Mouse (Mus musculus) intestine, embryonic 14.5 days (tissue): ENCODE results near the gene St6galnac5. TPM values are rescaled to one million over a fixed set of nuclear protein-coding genes. Genes with fewer than 3 reads are reported as not detected.

Experiments
- ATAC-seq: fragments of 200-750 bp; cut with Nextera tagmentation; replicated peaks from 2 replicates; pipeline ENCODE4 v1.8.0; 2017; ENCODE audit warnings: low read depth, moderate number of reproducible peaks, moderate TSS enrichment, moderate library complexity; ENCODE audit not compliant: low FRiP score, low TSS enrichment
- DNase-seq: peaks from one replicate; pipeline ENCODE4 v3.0.0-alpha.2; 2018; ENCODE audit warnings: low spot score
- H3K27ac ChIP-seq: fragments of 300-500 bp; sonication (generic); 2 replicates; pipeline ENCODE4 v1.5.1; 2014; ENCODE audit warnings: low read depth, mild to moderate bottlenecking, control low read depth
- H3K27me3 ChIP-seq: fragments of 300-500 bp; sonication (generic); replicated peaks from 2 replicates; pipeline ENCODE4 v1.6.1; 2014; ENCODE audit warnings: low read length, control low read depth; ENCODE audit not compliant: control insufficient read depth, insufficient read depth
- H3K36me3 ChIP-seq: fragments of 300-500 bp; sonication (generic); 2 replicates; pipeline ENCODE4 v1.6.1; 2014; ENCODE audit warnings: low read length, control low read depth; ENCODE audit not compliant: control insufficient read depth, insufficient read depth
- H3K4me1 ChIP-seq: fragments of 300-500 bp; sonication (generic); replicated peaks from 2 replicates; pipeline ENCODE4 v1.6.1; 2014; ENCODE audit warnings: low read length, control low read depth, mixed read lengths; ENCODE audit not compliant: control insufficient read depth, insufficient read depth
- H3K4me2 ChIP-seq: fragments of 300-500 bp; sonication (generic); 2 replicates; pipeline ENCODE4 v1.6.1; 2014; ENCODE audit warnings: low read length
- H3K4me3 ChIP-seq: fragments of 300-500 bp; sonication (generic); 2 replicates; pipeline ENCODE4 v1.5.1; 2014; ENCODE audit warnings: low read depth, low read length, control low read depth, mixed read lengths
- H3K9ac ChIP-seq: fragments of 300-500 bp; sonication (generic); 2 replicates; pipeline ENCODE4 v1.6.1; 2014; ENCODE audit warnings: mild to moderate bottlenecking, low read length
- H3K9me3 ChIP-seq: fragments of 300-500 bp; sonication (generic); 2 replicates; pipeline ENCODE4 v1.6.1; 2016; ENCODE audit warnings: low read length, control low read depth; ENCODE audit not compliant: control insufficient read depth
- WGBS: fragments of 180-500 bp; shearing (Covaris S2); extraction: QIAGEN DNeasy Blood & Tissue Kit; methylation state at CpG from one replicate; pipeline ENCODE4 v1.1.7; 2014; 5-methylcytosine and 5-hydroxymethylcytosine counted together
- polyA plus RNA-seq: library from polyadenylated mRNA; unstranded; fragments of >200 nt; fragmentation: Nextera tagmentation; extraction: Ambion mirVana; gene quantifications from 2 replicates; pipeline ENCODE4 v1.2.1, GENCODE M21; 2014

The St6galnac5 gene
- polyA plus RNA-seq, 1 experiment from 2014 or later = 0.60 TPM

DNA sequence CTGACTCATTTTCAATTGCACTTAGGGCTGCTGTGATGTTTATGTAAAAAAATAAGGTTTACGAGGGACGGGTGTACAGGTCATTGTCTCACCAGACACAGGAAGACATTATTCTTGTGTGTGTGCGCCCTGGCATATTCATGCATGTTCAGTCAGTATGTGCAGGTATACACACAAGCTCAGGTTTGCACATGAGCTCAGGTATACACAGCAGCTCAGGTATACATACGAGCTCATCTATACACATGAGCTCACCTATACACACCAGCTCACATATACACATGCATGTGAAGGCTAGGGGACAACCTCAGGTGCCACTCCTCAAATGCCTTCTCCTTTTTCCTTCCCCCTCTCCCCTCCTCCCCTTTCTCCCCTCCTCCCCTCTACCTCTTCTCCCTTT lies 120.6 kb downstream of the St6galnac5 start:
- DNase-seq = no peak
- no peak for ATAC-seq

DNA sequence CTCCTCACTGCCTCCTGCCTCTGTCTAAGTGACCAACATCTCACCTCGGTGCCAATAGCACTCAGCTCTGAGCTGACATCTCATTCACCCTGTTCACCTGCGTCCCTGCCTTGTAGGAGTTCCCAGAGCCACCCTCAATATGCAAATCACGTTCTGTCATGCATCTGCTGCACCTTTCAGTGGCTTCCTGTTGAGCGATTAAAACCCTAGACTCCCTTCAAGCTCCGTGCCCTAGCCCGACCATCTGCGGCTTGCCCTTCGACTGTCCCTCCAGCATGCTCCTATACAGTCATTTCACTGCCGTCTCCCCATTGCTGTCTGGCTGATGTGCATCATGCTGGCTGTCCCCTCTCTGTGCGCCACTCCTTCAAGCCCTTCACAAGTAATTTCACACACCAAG lies 126.0 kb downstream of the St6galnac5 start:
- H3K27ac ChIP-seq = no peak overlapping the region
- H3K9ac ChIP-seq = no peak overlapping the region
- no peak overlapping the region for H3K4me2 ChIP-seq
- no peak overlapping the region for H3K4me3 ChIP-seq
- H3K9me3 ChIP-seq = no peaks in the 10 kb centered on the region
- no peaks in the 10 kb centered on the region for H3K36me3 ChIP-seq
- DNase-seq (no peak), ATAC-seq (no peak)
- H3K27me3 ChIP-seq = no peaks in the 10 kb centered on the region
- peaks cover 4% of the 10 kb centered on the region; the same call in 1 of the 2 replicates for H3K4me1 ChIP-seq
- WGBS = 66% methylated on average over 10 of the region's 10 CpGs

More for the DNA sequence above, 120.6 kb downstream of the St6galnac5 start:
- H3K4me1 ChIP-seq = no peaks in the 10 kb centered on the region
- no peak overlapping the region for H3K27ac ChIP-seq
- no peak overlapping the region for H3K9ac ChIP-seq
- H3K4me2 ChIP-seq = no peak overlapping the region
- peaks cover 3% of the 10 kb centered on the region; the same call in 1 of the 2 replicates for H3K9me3 ChIP-seq
- H3K27me3 ChIP-seq = no peaks in the 10 kb centered on the region
- no peak overlapping the region for H3K4me3 ChIP-seq
- no peaks in the 10 kb centered on the region for H3K36me3 ChIP-seq
- WGBS = 50% methylated on average over 4 of the region's 4 CpGs

DNA sequence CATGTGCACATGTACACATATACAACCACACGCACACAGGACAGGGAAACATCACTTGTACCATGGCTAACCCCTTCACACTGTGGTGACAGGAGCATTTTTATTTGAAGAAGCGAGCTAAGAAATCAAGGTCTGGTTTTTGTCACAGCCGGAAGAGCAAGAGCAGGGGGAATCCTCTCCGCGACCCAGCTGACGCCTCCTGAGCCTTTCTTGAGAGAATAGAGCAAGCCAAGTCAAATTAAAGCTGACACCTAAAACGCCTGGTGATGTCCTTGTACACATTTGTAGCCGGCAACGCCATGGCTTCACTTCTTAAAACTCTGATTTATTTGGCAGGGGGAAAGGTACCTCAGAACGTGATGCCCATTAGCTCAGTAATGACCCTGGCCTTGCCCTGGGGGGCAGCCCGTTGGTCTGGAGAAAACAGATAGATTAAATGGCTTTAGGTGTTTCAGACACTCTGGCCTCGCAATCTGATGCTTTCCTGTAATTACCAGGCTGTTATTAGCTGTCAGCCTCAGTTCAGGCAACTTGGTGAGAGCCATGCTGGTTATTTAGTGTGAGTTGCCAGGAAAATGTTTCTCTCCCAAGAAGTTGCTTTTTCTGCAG lies 126.9 kb downstream of the St6galnac5 start:
- H3K27ac ChIP-seq = no peak overlapping the region
- ATAC-seq (0 out of 2 replicates have a peak, but pooled peaks have one; percentile 47), DNase-seq (no peak)

DNA sequence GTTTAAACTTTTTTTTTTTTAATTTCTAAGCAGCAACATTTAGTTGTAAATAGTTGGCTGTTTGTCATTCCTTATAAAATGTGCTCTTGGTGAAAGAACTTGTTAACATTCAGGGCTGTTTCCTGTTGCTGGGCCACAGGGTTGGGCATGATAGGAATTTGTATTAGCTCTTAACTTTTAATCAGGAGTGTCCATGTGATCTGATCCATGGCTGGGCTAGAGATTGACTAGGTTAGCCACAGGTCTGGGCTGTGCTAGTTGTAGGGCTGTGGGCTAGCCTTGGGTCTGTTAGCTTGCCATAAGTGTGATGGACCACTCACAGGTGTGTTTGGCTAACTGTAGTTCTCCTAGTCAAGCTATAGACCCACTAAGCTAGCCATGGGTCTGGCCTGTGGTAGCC lies 138.1 kb downstream of the St6galnac5 start:
- Histone ChIP-seq H3K27me3 (no peaks in the 10 kb centered on the region), H3K4me2 (no peak overlapping the region), H3K27ac (no peak overlapping the region), H3K9ac (no peak overlapping the region), H3K9me3 (no peaks in the 10 kb centered on the region), H3K36me3 (no peaks in the 10 kb centered on the region), H3K4me3 (no peak overlapping the region), H3K4me1 (no peaks in the 10 kb centered on the region)
- ATAC-seq = no peak
- DNase-seq = no peak

More for the DNA sequence above, 126.9 kb downstream of the St6galnac5 start:
- Histone ChIP-seq H3K4me1 (peaks cover 4% of the 10 kb centered on the region; the same call in 1 of the 2 replicates), H3K27me3 (no peaks in the 10 kb centered on the region), H3K4me3 (no peak overlapping the region), H3K36me3 (no peaks in the 10 kb centered on the region), H3K4me2 (no peak overlapping the region), H3K9me3 (no peaks in the 10 kb centered on the region), H3K9ac (no peak overlapping the region)
- WGBS = 26% methylated on average over 12 of the region's 12 CpGs

DNA sequence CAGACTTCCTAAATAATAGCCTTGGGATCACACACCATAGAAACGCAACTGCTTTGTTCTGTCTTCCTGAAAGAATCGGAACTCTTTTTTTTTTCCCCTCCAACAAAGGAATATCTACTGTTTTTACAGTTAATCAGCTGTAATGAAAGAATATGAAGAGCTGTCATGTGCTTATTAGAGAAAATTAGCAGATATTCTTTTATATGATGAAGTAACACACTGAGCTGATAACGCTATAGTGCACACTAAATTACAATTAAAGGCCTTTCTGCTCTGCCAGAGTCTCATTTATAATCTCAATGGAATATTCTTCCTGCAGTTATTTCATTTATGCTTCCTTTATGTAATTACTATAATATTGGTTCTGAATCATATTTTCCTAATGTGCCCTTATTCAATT lies 139.4 kb downstream of the St6galnac5 start:
- no peaks in the 10 kb centered on the region for H3K4me1 ChIP-seq
- no peaks in the 10 kb centered on the region for H3K9me3 ChIP-seq
- no peaks in the 10 kb centered on the region for H3K27me3 ChIP-seq
- H3K4me3 ChIP-seq = no peak overlapping the region
- H3K4me2 ChIP-seq = no peak overlapping the region
- WGBS = 83% methylated on average over 3 of the region's 3 CpGs
- H3K27ac ChIP-seq = no peak overlapping the region
- ATAC-seq (no peak), DNase-seq (no peak)
- no peak overlapping the region for H3K9ac ChIP-seq
- H3K36me3 ChIP-seq = no peaks in the 10 kb centered on the region

DNA sequence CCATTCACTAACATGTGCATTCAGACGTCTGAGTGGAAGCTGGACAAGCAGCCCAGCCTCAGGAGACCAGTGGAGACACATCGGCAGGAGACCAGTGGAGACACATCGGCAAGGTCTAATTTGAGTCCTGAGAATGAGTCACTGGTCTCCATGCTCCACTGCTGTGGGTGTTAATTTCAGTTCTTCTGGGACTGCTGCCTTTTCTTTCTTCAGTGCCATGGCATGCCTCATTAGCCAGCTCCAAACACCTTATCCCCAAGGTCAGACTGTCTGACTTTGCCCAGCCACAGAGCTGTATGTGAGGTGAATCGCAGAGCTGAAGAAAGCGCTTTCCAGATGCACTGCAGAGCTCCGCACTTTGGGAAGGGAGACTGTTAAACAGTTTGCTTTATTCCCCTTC lies 140.8 kb downstream of the St6galnac5 start:
- no peaks in the 10 kb centered on the region for H3K36me3 ChIP-seq
- no peaks in the 10 kb centered on the region for H3K27me3 ChIP-seq
- H3K9ac ChIP-seq = no peak overlapping the region
- DNase-seq (no peak), ATAC-seq (no peak)
- no peak overlapping the region for H3K4me3 ChIP-seq
- H3K27ac ChIP-seq = no peak overlapping the region
- no peaks in the 10 kb centered on the region for H3K4me1 ChIP-seq
- H3K4me2 ChIP-seq = no peak overlapping the region
- H3K9me3 ChIP-seq = no peaks in the 10 kb centered on the region
- 60% methylated on average over 6 of the region's 6 CpGs for WGBS

DNA sequence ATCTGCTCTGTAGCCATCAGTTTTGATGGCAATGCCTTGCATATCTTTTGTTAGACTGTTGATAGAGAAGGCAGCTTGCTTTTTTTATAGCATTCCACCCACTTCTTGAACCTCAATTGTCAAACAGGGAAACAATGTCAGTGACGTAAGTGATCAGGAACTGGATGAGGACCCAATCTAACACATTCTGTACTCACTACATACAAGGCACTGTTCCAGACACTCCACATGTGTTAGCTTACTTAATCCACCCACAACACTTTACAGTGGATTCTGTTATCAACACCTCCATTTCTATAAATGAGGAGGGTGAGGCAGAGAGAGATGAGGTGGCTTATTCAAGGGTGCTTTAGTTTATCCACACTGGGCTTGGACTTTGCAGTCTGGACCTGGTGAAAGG lies 144.1 kb downstream of the St6galnac5 start:
- no peak for ATAC-seq
- H3K9me3 ChIP-seq = no peaks in the 10 kb centered on the region
- WGBS = 84% methylated on average over 1 of the region's 1 CpGs
- no peaks in the 10 kb centered on the region for H3K36me3 ChIP-seq
- no peaks in the 10 kb centered on the region for H3K4me1 ChIP-seq
- no peak overlapping the region for H3K27ac ChIP-seq
- no peaks in the 10 kb centered on the region for H3K27me3 ChIP-seq
- H3K4me2 ChIP-seq = no peak overlapping the region
- H3K4me3 ChIP-seq = no peak overlapping the region
- no peak overlapping the region for H3K9ac ChIP-seq
- no peak for DNase-seq

DNA sequence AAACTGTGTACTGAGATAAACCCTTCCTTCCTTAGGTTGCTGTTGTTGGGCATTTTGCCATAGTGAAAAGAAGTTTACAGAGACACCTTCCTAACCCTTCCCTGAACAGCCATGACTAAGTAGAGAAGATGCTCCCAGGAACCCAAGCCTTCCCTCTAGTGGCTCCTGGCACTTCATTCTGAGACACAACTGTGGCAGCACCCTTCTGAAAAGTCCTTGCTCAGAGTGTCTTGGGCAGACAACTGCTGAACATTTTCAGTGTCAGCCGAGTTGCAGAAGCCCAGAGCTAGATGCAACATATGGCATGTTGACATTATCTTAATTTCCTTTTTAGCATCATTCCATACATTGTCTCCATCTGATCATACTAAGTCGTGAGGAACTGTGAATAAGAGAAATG lies 144.6 kb downstream of the St6galnac5 start:
- 67% methylated on average over 2 of the region's 2 CpGs for WGBS
- Histone ChIP-seq H3K36me3 (no peaks in the 10 kb centered on the region), H3K9ac (no peak overlapping the region), H3K27ac (no peak overlapping the region), H3K9me3 (no peaks in the 10 kb centered on the region), H3K4me3 (no peak overlapping the region), H3K27me3 (no peaks in the 10 kb centered on the region), H3K4me1 (no peaks in the 10 kb centered on the region), H3K4me2 (no peak overlapping the region)
- ATAC-seq = no peak
- DNase-seq = no peak

DNA sequence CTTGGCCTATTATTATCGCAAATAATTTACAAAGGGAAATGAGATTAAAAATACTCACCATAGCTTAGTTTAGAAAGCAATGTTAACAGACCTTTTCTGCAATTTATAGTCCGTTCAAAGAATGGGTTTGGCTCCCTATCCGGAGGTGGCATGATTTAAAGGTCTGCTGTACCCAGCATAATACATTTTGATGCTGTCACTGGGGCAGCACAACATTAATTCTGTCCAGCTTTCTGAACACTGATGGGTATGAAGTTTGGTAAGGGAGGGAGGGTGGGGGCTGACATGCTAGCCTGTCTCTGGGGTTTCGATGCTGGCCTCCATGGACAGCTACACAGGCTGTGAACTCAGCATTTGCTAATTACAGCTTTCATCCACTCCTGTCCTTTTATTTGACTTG lies 149.6 kb downstream of the St6galnac5 start:
- Histone ChIP-seq H3K9ac (no peak overlapping the region), H3K27me3 (no peaks in the 10 kb centered on the region), H3K9me3 (no peaks in the 10 kb centered on the region), H3K4me3 (no peak overlapping the region), H3K4me1 (no peaks in the 10 kb centered on the region), H3K27ac (no peak overlapping the region), H3K36me3 (no peaks in the 10 kb centered on the region), H3K4me2 (no peak overlapping the region)
- ATAC-seq (no peak), DNase-seq (no peak)
- WGBS = 85% methylated on average over 4 of the region's 4 CpGs
